Mouse (Mus musculus) intestine, embryonic 15.5 days (tissue): ENCODE results near the gene Patl1. TPM values are rescaled to one million over a fixed set of nuclear protein-coding genes. Genes with fewer than 3 reads are reported as not detected.
"Not testable (repeated sequence)": the region's sequence is repeated elsewhere in the genome, so short reads cannot be mapped to it uniquely, and the experiment has no call there.

Experiments used
- ATAC-seq: fragments of 200-750 bp; cut with Nextera tagmentation; 2 replicates; pipeline ENCODE4 v1.8.0; 2017; ENCODE audit warnings: moderate TSS enrichment, moderate library complexity
- H3K27ac ChIP-seq: fragments of 300-500 bp; sonication (generic); 2 replicates; pipeline ENCODE4 v1.5.1; 2015; ENCODE audit warnings: mild to moderate bottlenecking, inconsistent platforms
- H3K27me3 ChIP-seq: fragments of 300-500 bp; sonication (generic); replicated peaks from 2 replicates; pipeline ENCODE4 v1.6.1; 2015; ENCODE audit warnings: inconsistent platforms
- H3K36me3 ChIP-seq: fragments of 300-500 bp; sonication (generic); 2 replicates; pipeline ENCODE4 v1.6.1; 2015; ENCODE audit warnings: inconsistent platforms
- H3K4me1 ChIP-seq: fragments of 300-500 bp; sonication (generic); replicated peaks from 2 replicates; pipeline ENCODE4 v1.6.1; 2015; ENCODE audit warnings: inconsistent platforms
- H3K4me2 ChIP-seq: fragments of 300-500 bp; sonication (generic); replicated peaks from 2 replicates; pipeline ENCODE4 v1.6.1; 2015; ENCODE audit warnings: mild to moderate bottlenecking, inconsistent platforms
- H3K4me3 ChIP-seq: fragments of 300-500 bp; sonication (generic); replicated peaks from 2 replicates; pipeline ENCODE4 v1.5.1; 2015; ENCODE audit warnings: inconsistent platforms
- H3K9ac ChIP-seq: fragments of 300-500 bp; sonication (generic); 2 replicates; pipeline ENCODE4 v1.6.1; 2015; ENCODE audit warnings: inconsistent platforms
- H3K9me3 ChIP-seq: fragments of 300-500 bp; sonication (generic); 2 replicates; pipeline ENCODE4 v1.6.1; 2016; ENCODE audit warnings: inconsistent platforms
- WGBS: fragments of 180-500 bp; shearing (Covaris S2); methylation state at CpG from one replicate; pipeline ENCODE4 v1.1.7; 2015; 5-methylcytosine and 5-hydroxymethylcytosine counted together
- polyA plus RNA-seq: library from polyadenylated mRNA; unstranded; fragments of >200 nt; fragmentation: Nextera tagmentation; extraction: Ambion mirVana; gene quantifications from 2 replicates; pipeline ENCODE4 v1.2.1, GENCODE M21; 2015

Patl1 gene
- polyA plus RNA-seq, 1 experiment from 2014 or later: 17.4 TPM

DNA sequence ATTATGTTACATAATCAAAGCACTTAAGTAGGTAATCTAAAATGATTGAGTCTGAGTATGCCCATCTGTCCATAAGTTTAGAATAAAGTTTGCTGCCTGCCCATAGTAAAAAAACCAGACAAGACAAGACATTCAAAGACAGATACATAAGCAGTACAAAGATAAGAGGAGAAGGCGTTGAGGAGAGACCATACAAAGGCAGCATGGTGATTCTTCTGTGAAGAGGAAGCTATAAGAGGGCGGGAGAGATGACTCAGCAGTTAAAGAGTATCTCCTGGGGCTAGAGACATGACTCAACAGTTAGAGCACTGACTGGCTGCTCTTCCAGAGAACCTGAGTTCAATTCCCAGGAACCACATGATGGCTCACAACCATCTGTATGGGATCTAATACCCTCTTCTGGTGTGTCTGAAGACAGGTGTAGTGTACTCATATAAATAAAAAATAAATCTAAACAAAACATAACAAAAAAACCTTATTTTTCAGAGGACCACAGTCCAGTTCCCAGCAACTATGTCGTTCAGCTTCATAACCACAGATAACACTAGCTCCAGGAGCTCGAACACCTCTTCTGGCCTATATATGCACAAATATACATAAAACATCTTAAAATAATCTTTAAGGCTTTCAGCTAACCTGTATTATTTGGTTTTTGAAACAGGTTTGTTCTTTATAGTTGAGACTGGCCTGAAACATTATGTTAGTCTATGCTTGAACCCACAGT lies 16.0 kb downstream of the Patl1 start:
- H3K27me3 ChIP-seq: no peaks in the 10 kb centered on the region
- 95% methylated on average over 4 of the region's 4 CpGs for WGBS
- H3K9ac ChIP-seq: no peak overlapping the region
- H3K4me1 ChIP-seq: no peaks in the 10 kb centered on the region
- H3K4me2 ChIP-seq: no peak overlapping the region
- peaks cover 25% of the 10 kb centered on the region for H3K36me3 ChIP-seq
- H3K27ac ChIP-seq: no peak overlapping the region
- no peak overlapping the region for H3K4me3 ChIP-seq
- H3K9me3 ChIP-seq: no peaks in the 10 kb centered on the region
- ATAC-seq: no peak

DNA sequence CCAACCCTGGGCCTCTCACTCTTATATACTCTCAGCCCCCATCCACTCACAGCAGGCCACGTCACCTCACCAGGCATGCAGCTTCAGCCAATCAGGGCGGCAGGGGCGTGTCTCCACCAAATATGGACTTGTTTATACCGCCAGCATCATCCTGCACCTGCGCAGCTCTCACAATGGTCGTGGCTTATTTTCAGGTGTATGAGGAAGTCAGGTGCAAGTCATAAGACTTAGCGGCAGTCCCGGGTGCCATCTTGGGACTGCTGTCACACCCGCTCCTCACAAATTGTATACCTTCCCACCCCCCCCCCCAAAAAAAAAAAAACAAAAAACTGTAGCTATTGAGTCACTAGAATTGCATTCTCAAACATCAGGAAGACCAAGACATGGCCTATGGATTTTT lies 34.3 kb downstream of the Patl1 start:
- not testable (repeated sequence) for H3K9me3 ChIP-seq, H3K9ac ChIP-seq, H3K36me3 ChIP-seq, H3K27ac ChIP-seq, H3K4me3 ChIP-seq, H3K4me1 ChIP-seq, H3K27me3 ChIP-seq, H3K4me2 ChIP-seq, ATAC-seq
- 94% methylated on average over 9 of the region's 9 CpGs for WGBS

DNA sequence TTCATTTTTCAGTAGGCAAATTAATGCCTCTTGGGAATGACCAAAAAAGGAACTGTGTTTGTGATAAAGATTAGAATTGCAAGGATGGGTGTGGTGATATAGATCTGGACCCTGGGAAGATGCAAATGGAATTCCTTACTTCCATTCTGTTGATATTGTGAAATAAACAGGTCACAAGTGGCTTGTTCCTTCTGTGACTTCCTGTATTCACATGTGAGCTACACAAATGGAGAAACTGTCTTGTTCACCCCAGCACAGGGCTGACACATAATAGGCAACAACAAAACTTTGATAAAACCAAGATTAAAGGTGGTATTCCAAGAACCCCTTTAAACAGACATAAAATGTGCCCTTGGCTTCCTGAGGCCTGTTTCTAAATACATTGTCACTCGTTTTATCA lies 37.7 kb downstream of the Patl1 start:
- Histone ChIP-seq H3K9ac (no peak overlapping the region), H3K4me2 (no peak overlapping the region), H3K4me3 (no peak overlapping the region), H3K4me1 (peaks cover 2% of the 10 kb centered on the region; the same call in 1 of the 2 replicates), H3K27me3 (no peaks in the 10 kb centered on the region), H3K36me3 (no peaks in the 10 kb centered on the region), H3K27ac (no peak overlapping the region), H3K9me3 (no peaks in the 10 kb centered on the region)
- 61% methylated on average over 1 of the region's 1 CpGs for WGBS
- no peak for ATAC-seq

DNA sequence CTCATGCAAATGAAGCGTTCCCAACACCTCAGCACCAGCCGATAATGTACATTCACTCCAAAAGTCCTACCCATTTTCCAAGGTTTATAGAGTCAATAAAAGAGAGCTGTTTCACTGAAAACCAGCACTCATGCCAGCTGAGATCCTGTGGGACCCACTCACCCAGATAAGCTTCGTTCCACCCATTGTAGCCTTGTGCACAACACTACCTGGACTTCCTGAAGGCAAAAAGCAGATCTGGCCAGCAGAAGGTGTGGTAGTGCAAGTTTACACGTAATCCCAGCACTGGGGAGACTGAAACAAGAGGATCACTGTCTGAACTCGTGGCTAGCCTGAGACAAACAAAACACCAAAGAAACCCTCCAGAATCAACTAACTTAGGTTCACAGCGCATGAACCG lies 38.5 kb downstream of the Patl1 start:
- ATAC-seq: no peak

DNA sequence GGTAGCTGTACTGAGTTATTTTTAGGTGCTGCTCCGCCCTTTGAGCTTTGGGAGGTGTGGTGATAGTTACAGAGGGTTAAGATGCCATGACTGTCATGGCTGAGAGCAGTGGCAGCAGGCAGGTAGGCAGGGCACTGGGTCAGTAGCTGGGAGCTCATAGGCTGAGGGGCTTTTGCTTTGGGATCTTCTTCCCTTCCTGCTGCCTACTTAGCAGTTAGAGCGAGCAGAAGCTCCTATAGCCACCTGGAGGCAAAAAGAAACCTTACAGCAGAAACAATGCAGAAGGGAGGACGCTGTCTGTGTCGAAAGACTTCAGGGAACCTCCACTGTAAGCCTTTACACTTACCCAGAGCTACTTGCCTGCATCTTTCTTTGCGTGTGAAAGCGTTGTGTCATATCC lies 42.0 kb downstream of the Patl1 start:
- no peaks in the 10 kb centered on the region for H3K9me3 ChIP-seq
- H3K27ac ChIP-seq: no peak overlapping the region
- H3K4me3 ChIP-seq: no peak overlapping the region
- H3K27me3 ChIP-seq: no peaks in the 10 kb centered on the region
- ATAC-seq: no peak
- WGBS: 45% methylated on average over 6 of the region's 6 CpGs
- H3K36me3 ChIP-seq: no peaks in the 10 kb centered on the region
- no peak overlapping the region for H3K9ac ChIP-seq
- H3K4me2 ChIP-seq: no peak overlapping the region
- peaks cover 2% of the 10 kb centered on the region; the same call in 1 of the 2 replicates for H3K4me1 ChIP-seq

More for the DNA sequence above, 38.5 kb downstream of the Patl1 start:
- Histone ChIP-seq H3K9me3 (no peaks in the 10 kb centered on the region), H3K9ac (no peak overlapping the region), H3K4me3 (no peak overlapping the region), H3K4me2 (no peak overlapping the region), H3K4me1 (peaks cover 2% of the 10 kb centered on the region; the same call in 1 of the 2 replicates), H3K36me3 (no peaks in the 10 kb centered on the region), H3K27me3 (no peaks in the 10 kb centered on the region), H3K27ac (no peak overlapping the region)
- 68% methylated on average over 7 of the region's 7 CpGs for WGBS

DNA sequence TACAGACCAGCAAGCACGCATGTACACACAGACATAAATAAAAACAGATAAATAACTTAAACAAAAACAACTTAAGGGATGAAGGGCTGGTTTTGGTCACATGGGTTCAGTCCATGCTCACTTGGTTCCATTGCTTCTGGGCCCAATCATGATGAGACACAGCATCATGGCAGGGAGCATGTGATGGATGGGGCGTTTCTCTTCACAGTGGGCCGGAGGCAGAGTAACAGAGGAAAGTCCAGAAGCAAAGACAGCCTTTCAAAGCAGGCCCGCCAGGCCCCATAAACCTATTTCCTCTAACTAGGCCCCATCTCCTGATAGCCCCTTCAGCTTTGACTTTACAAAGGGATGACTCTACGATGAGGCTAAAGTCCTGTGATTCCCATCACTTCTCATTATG lies 44.4 kb downstream of the Patl1 start:
- no peaks in the 10 kb centered on the region for H3K36me3 ChIP-seq
- no peak overlapping the region for H3K4me3 ChIP-seq
- H3K27ac ChIP-seq: no peak overlapping the region
- no peak for ATAC-seq
- H3K4me1 ChIP-seq: peaks cover 2% of the 10 kb centered on the region; the same call in 1 of the 2 replicates
- H3K9ac ChIP-seq: no peak overlapping the region
- no peaks in the 10 kb centered on the region for H3K9me3 ChIP-seq
- H3K4me2 ChIP-seq: no peak overlapping the region
- 78% methylated on average over 5 of the region's 5 CpGs for WGBS
- H3K27me3 ChIP-seq: no peaks in the 10 kb centered on the region

DNA sequence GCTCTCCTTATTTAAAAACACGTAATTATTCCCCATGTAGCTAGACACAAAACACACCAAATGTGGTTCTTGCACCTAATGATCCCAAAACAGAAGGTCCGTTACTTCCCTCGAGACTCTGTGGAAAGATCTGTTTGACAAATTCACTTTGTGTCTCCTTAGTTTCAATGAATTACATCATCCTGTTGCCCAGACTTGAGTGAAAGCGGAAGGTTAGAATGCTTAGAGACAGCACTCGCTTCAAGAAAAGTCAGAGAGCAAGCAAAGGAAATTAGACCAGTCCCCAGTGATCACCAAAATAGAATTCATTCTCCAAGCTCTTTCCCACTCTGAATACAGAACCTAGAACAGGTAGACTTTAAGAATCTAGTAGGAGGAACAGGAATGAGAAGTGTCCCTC lies 45.2 kb downstream of the Patl1 start:
- Histone ChIP-seq H3K4me1 (peaks cover 2% of the 10 kb centered on the region; the same call in 1 of the 2 replicates), H3K27me3 (no peaks in the 10 kb centered on the region), H3K4me2 (no peak overlapping the region), H3K27ac (no peak overlapping the region), H3K4me3 (no peak overlapping the region), H3K9ac (no peak overlapping the region), H3K36me3 (no peaks in the 10 kb centered on the region), H3K9me3 (no peaks in the 10 kb centered on the region)
- no peak for ATAC-seq
- WGBS: 91% methylated on average over 5 of the region's 5 CpGs

DNA sequence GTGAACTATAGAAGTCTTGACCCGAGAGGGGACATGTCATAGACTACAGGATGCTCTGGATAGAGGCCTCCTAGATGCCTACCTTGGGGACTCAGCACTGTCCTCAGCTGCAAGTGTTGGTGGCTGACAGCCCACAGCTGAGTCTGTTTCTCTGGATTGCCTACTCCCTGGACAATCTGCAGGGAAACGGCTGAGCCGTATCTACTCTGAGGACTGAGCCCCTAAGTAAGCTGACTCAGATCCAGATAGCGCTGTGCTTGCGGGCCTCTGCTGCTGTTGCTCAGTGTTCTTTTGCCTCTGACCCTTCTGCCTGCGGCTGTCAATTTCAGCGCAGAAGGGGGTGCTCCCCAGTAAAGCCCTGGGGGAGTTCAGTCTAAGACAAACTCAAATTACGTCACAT lies 45.6 kb downstream of the Patl1 start:
- peaks cover 2% of the 10 kb centered on the region; the same call in 1 of the 2 replicates for H3K4me1 ChIP-seq
- no peaks in the 10 kb centered on the region for H3K9me3 ChIP-seq
- H3K27ac ChIP-seq: no peak overlapping the region
- H3K4me3 ChIP-seq: no peak overlapping the region
- H3K4me2 ChIP-seq: no peak overlapping the region
- no peaks in the 10 kb centered on the region for H3K27me3 ChIP-seq
- no peak for ATAC-seq
- H3K36me3 ChIP-seq: no peaks in the 10 kb centered on the region
- WGBS: 77% methylated on average over 8 of the region's 8 CpGs
- H3K9ac ChIP-seq: no peak overlapping the region

DNA sequence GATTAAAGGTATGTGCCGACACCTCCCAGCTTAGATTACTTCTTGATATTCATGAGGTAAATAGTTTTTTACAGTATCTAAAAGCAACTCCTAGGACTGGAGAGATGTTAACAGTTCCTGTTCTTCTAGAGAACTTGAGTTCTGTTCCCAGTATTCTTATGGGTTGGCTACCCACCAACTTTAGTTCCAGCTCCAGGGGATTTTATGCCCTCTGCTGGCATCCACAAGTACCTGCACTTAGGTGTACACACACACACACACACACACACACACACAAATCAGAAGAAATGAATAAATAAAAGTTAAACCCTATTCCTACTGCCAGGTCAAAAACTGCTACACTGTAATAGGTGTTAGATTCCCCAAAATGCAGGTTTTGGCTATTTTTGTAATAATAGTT lies 52.1 kb downstream of the Patl1 start:
- no peak overlapping the region for H3K27ac ChIP-seq
- no peaks in the 10 kb centered on the region for H3K9me3 ChIP-seq
- H3K4me3 ChIP-seq: peak overlapping the region; percentile 42
- ATAC-seq: no peak
- H3K4me1 ChIP-seq: peaks cover 9% of the 10 kb centered on the region
- no peak overlapping the region for H3K9ac ChIP-seq
- H3K36me3 ChIP-seq: no peaks in the 10 kb centered on the region
- 100% methylated on average over 1 of the region's 1 CpGs for WGBS
- peak overlapping the region; percentile 59; the same call in 1 of the 2 replicates for H3K4me2 ChIP-seq
- H3K27me3 ChIP-seq: no peaks in the 10 kb centered on the region

DNA sequence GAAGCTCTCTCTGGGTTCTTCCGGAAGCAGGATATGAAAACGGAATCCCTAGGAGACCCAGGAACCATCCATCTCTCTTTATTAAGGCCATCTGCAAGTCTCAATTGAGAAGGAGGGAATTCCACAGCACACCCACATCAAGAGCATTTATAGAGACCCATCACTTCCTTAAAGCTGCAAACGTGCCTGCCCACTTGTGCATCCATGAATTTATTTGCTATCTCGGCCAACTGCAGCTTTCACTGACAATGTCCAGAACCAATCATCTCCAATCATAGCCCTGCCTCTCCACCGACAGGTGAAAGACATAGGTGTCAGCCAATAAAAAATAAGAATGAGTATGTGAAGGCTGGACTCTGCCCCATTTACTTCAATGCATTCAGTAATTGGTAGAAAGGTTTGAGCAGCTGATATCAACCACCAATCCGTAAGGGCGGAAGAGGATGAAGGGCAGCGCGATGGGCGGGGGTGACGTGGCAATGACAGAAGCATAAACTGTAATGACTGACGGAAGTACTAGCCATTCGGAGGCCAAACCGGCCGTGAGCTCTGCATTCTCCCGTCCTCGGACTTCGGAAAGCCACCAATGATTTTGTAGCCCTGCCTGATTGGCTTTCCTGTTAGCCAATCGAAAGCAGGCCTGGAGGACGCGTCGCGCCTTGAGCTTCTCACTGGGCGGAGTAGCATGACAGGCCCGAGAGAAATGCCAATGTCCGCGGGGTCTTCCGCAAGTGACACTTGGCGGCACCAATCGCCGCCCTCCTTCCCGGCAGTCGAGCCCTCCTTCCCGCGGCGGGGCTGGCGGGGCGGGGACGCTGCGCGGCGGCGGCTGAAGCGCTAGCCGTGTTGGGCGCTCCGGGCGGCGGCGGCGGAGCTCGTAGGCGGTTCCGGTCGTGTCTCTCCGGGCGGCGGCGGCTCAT lies 53.1 kb downstream of the Patl1 start, which contains the start of gene Osbp:
Osbp (plus strand) TSS at position 919 of the 920 bp plus-strand sequence.
- Histone ChIP-seq H3K27me3 (no peaks in the 10 kb centered on the region), H3K9ac (peak within 1 kb of the TSS; percentile 72), H3K4me2 (peak within 1 kb of the TSS; percentile 87), H3K9me3 (no peaks in the 10 kb centered on the region), H3K27ac (peak within 1 kb of the TSS; percentile 79), H3K36me3 (no peaks in the 10 kb centered on the region), H3K4me3 (peak within 1 kb of the TSS; percentile 65), H3K4me1 (peaks cover 9% of the 10 kb centered on the region)
- WGBS: under 1% methylated on average over 48 of the region's 59 CpGs
- peak; percentile 98 for ATAC-seq

DNA sequence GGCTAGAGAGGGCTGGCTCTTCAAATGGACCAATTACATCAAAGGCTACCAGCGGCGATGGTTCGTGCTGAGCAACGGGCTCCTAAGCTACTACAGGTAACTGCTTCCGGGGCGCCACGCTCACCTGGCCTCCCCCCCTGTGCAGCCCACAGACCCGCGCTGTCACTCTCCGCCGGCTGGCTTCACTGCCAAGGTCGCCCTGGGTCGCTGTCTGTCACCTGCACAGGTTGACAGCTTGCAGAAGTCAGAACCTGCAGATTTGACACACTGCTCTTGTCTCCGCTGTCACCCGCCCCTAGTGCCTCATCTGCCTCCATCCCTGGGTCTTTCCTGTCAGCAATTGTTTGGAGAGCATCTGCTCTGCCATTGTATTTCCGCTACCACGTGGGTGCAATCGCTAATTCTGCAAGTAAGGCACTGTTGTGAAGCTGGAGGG lies 54.0 kb downstream of the Patl1 start:
- no peak; the same call in 1 of the 2 replicates for ATAC-seq
- H3K27ac ChIP-seq: peak overlapping the region; percentile 79; the same call in 1 of the 2 replicates
- under 1% methylated on average over 18 of the region's 18 CpGs for WGBS

More for the DNA sequence above, 54.0 kb downstream of the Patl1 start:
- peaks cover 9% of the 10 kb centered on the region for H3K4me1 ChIP-seq
- no peaks in the 10 kb centered on the region for H3K27me3 ChIP-seq
- H3K9ac ChIP-seq: peak overlapping the region; percentile 72
- no peaks in the 10 kb centered on the region for H3K36me3 ChIP-seq
- no peaks in the 10 kb centered on the region for H3K9me3 ChIP-seq
- peak overlapping the region; percentile 65 for H3K4me3 ChIP-seq
- H3K4me2 ChIP-seq: peak overlapping the region; percentile 87
